Mouse (Mus musculus) intestine, embryonic 16.5 days (tissue): ENCODE measurements around the gene Sppl2b. TPM values are rescaled to one million over a fixed set of nuclear protein-coding genes. Genes with fewer than 3 reads are reported as not detected.
"Not testable (repeated sequence)": the region's sequence is repeated elsewhere in the genome, so short reads cannot be mapped to it uniquely, and the experiment has no call there.

Source experiments
- ATAC-seq: fragments of 200-750 bp; cut with Nextera tagmentation; 2 replicates; pipeline ENCODE4 v1.8.0; 2017; ENCODE audit warnings: moderate TSS enrichment, moderate library complexity
- H3K27ac ChIP-seq: fragments of 300-500 bp; sonication (generic); 2 replicates; pipeline ENCODE4 v1.5.1; 2014; ENCODE audit warnings: mild to moderate bottlenecking, low read length
- H3K27me3 ChIP-seq: fragments of 300-500 bp; sonication (generic); replicated peaks from 2 replicates; pipeline ENCODE4 v1.6.1; 2014; ENCODE audit warnings: low read length, control low read depth, mixed read lengths; ENCODE audit not compliant: control insufficient read depth, insufficient read depth
- H3K36me3 ChIP-seq: fragments of 300-500 bp; sonication (generic); 2 replicates; pipeline ENCODE4 v1.6.1; 2014; ENCODE audit warnings: low read length, control low read depth; ENCODE audit not compliant: control insufficient read depth, insufficient read depth
- H3K4me1 ChIP-seq: fragments of 300-500 bp; sonication (generic); 2 replicates; pipeline ENCODE4 v1.6.1; 2014; ENCODE audit warnings: low read length, control low read depth, mixed read lengths; ENCODE audit not compliant: control insufficient read depth, insufficient read depth
- H3K4me2 ChIP-seq: fragments of 300-500 bp; sonication (generic); 2 replicates; pipeline ENCODE4 v1.6.1; 2014; ENCODE audit warnings: low read depth, low read length, control low read depth
- H3K4me3 ChIP-seq: fragments of 300-500 bp; sonication (generic); 2 replicates; pipeline ENCODE4 v1.5.1; 2014; ENCODE audit warnings: mild to moderate bottlenecking, low read length
- H3K9ac ChIP-seq: fragments of 300-500 bp; sonication (generic); 2 replicates; pipeline ENCODE4 v1.6.1; 2014; ENCODE audit warnings: low read depth, low read length
- H3K9me3 ChIP-seq: fragments of 300-500 bp; sonication (generic); 2 replicates; pipeline ENCODE4 v1.6.1; 2016; ENCODE audit warnings: low read length, control low read depth; ENCODE audit not compliant: control insufficient read depth
- WGBS: fragments of 180-500 bp; shearing (Covaris S2); extraction: QIAGEN DNeasy Blood & Tissue Kit; methylation state at CpG from one replicate; pipeline ENCODE4 v1.1.7; 2014; 5-methylcytosine and 5-hydroxymethylcytosine counted together
- polyA plus RNA-seq: library from polyadenylated mRNA; unstranded; fragments of >200 nt; fragmentation: Nextera tagmentation; extraction: Ambion mirVana; gene quantifications from 2 replicates; pipeline ENCODE4 v1.2.1, GENCODE M21; 2015

Gene Sppl2b
- polyA plus RNA-seq, 1 experiment from 2014 or later, result 36.6 TPM

DNA sequence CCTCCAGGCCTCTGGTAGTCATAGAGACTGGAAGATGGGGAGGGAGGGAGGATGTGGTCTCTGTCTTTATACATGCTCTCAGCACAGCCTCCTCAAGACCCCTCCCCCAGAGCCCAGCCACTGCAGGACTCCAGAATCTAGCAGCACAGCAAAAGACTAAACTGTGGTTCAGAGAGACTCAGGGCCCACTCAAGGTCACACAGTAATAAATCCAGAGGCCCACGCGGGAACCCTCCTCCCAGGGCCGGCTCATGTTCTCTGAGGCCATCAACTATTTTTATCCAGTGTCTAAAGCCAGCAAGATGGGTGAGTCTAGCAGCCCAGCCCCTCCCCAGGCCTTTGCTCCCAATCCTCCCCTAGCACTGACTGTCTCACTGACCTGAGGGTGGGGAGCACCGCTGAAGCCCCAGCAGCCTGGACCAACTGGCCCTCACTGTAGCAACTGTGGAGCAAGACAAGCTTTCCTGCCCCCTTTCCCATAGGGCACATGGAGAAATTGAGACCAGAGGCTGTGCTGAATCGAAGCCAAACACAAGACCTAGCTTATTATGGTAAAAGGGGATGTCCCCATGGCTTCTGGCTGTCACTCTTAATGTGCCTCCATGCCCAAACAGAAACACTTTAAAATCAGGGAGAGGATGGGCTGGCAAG, 42.6 kb upstream of the Sppl2b start:
- WGBS, result 41% methylated on average over 5 of the region's 5 CpGs
- H3K4me1 ChIP-seq, result peaks cover 24% of the 10 kb centered on the region
- no peak overlapping the region for H3K4me2 ChIP-seq
- H3K36me3 ChIP-seq, result no peaks in the 10 kb centered on the region
- H3K27ac ChIP-seq, result no peak overlapping the region
- no peak overlapping the region for H3K4me3 ChIP-seq
- peak overlapping the region; percentile 40; the same call in 1 of the 2 replicates for H3K9ac ChIP-seq
- H3K27me3 ChIP-seq, result 0 out of 2 replicates have a peak, but pooled peaks cover 4% of the 10 kb centered on the region
- no peak for ATAC-seq
- no peaks in the 10 kb centered on the region for H3K9me3 ChIP-seq

DNA sequence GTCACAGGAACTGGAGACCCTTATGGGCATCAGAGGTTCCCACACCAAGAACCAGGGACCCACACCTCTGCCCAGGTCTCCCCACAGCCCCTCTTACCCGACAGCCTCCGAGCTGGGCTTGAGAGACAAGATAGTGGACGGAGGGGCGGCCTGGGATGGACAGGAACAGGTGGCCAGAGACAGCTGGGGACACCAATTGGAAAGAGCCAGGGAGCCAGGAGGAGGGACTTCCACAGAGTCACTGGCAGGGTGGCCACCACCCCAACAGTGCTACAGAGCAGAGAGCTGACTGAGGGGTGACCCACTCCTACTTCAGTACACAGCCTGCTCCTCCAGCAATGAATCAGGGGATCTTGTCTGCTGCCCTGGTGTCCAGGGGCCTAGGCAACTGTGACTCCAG, 41.7 kb upstream of the Sppl2b start, which contains the start of gene Jsrp1:
Jsrp1 (minus strand) TSS at position 133 of the 400 bp plus-strand sequence.
- no peak for ATAC-seq
- H3K9me3 ChIP-seq, result no peaks in the 10 kb centered on the region
- 73% methylated on average over 4 of the region's 4 CpGs for whole genome bisulfite sequencing
- H3K4me3 ChIP-seq, result no peak within 1 kb of the TSS
- H3K27ac ChIP-seq, result no peak within 1 kb of the TSS
- H3K9ac ChIP-seq, result peak within 1 kb of the TSS; percentile 40
- H3K4me1 ChIP-seq, result peaks cover 15% of the 10 kb centered on the region; the same call in 1 of the 2 replicates
- H3K4me2 ChIP-seq, result no peak within 1 kb of the TSS
- no peaks in the 10 kb centered on the region for H3K27me3 ChIP-seq
- no peaks in the 10 kb centered on the region for H3K36me3 ChIP-seq

GRCm38 (mm10) chr10:80814800-80815199, 40.3 kb upstream of the Sppl2b start:
- peaks cover 10% of the 10 kb centered on the region; the same call in 1 of the 2 replicates for H3K4me1 ChIP-seq
- H3K27ac ChIP-seq, result no peak overlapping the region
- H3K9me3 ChIP-seq, result no peaks in the 10 kb centered on the region
- WGBS, result 68% methylated on average over 7 of the region's 7 CpGs
- no peak for ATAC-seq
- no peak overlapping the region for H3K4me2 ChIP-seq
- no peaks in the 10 kb centered on the region for H3K36me3 ChIP-seq
- no peak overlapping the region for H3K9ac ChIP-seq
- no peak overlapping the region for H3K4me3 ChIP-seq
- no peaks in the 10 kb centered on the region for H3K27me3 ChIP-seq

- not testable (repeated sequence) for H3K36me3 ChIP-seq
- WGBS, result 88% methylated on average over 3 of the region's 3 CpGs
These were observed 38.8 kb upstream of the Sppl2b start for GRCm38 (mm10) chr10:80816303-80816702.

GRCm38 (mm10) chr10:80817164-80817563, 37.9 kb upstream of the Sppl2b start:
- peak; percentile 54; the same call in 1 of the 2 replicates for ATAC-seq
- no peaks in the 10 kb centered on the region for H3K36me3 ChIP-seq
- WGBS, result 51% methylated on average over 2 of the region's 2 CpGs
- H3K9ac ChIP-seq, result no peak overlapping the region
- H3K27ac ChIP-seq, result no peak overlapping the region
- peaks cover 5% of the 10 kb centered on the region; the same call in 1 of the 2 replicates for H3K4me1 ChIP-seq
- H3K4me2 ChIP-seq, result no peak overlapping the region
- H3K4me3 ChIP-seq, result no peak overlapping the region
- no peaks in the 10 kb centered on the region for H3K27me3 ChIP-seq
- no peaks in the 10 kb centered on the region for H3K9me3 ChIP-seq

More at GRCm38 (mm10) chr10:80816303-80816702, 38.8 kb upstream of the Sppl2b start:
- H3K9me3 ChIP-seq, H3K27me3 ChIP-seq, H3K27ac ChIP-seq, H3K4me3 ChIP-seq, ATAC-seq, H3K4me1 ChIP-seq, H3K4me2 ChIP-seq, H3K9ac ChIP-seq: not testable (repeated sequence)

DNA sequence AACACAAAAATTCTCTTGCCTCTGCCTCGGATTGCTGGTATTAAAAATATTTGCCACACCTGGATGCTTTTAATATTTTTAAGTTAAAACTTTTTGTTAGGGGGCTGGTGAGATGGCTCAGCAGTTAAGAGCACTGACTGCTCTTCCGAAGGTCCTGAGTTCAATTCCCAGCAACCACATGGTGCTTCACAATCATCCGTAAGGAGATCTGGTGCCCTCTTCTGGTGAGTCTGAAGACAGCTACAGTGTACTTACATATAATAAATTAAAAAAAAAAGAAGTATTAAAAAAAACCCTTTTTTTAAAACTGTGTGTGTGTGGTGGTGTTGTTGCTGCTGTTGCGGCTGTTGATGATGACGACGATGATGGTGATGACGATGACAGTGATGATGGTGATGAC, 37.1 kb upstream of the Sppl2b start:
- H3K9ac ChIP-seq, H3K4me3 ChIP-seq, ATAC-seq, H3K27ac ChIP-seq, H3K4me1 ChIP-seq, H3K27me3 ChIP-seq, H3K4me2 ChIP-seq, H3K9me3 ChIP-seq, H3K36me3 ChIP-seq: not testable (repeated sequence)
- WGBS, result 84% methylated on average over 7 of the region's 7 CpGs

GRCm38 (mm10) chr10:80818599-80819281, 36.3 kb upstream of the Sppl2b start:
- Histone ChIP-seq H3K4me1 (no peaks in the 10 kb centered on the region), H3K27ac (no peak overlapping the region), H3K4me2 (no peak overlapping the region), H3K27me3 (no peaks in the 10 kb centered on the region), H3K9ac (no peak overlapping the region), H3K36me3 (no peaks in the 10 kb centered on the region), H3K9me3 (no peaks in the 10 kb centered on the region), H3K4me3 (no peak overlapping the region)
- WGBS, result 43% methylated on average over 6 of the region's 6 CpGs
- peak; percentile 85 for ATAC-seq

DNA sequence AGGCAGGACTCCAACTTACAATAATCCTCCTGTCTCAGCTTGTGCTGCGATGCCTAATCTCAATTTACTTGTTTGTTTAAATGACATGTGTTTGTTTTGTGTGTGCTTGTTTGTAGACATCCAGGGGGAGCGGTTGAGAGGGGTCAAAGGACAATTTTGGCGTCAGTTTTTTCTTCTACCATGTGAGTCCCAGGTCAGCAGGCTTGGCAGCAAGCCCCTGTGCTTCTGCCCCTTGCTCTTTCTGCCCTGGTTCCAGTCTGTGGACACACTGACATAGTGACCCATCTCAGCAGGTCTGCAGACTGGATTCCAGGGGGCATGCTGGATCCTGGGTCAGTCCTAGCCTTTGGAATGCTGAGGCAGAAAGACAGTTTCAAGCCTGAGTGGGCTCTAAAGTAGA, 35.7 kb upstream of the Sppl2b start:
- Histone ChIP-seq H3K27ac (no peak overlapping the region), H3K9ac (no peak overlapping the region), H3K4me1 (no peaks in the 10 kb centered on the region), H3K4me3 (no peak overlapping the region), H3K9me3 (no peaks in the 10 kb centered on the region), H3K36me3 (no peaks in the 10 kb centered on the region), H3K4me2 (no peak overlapping the region), H3K27me3 (no peaks in the 10 kb centered on the region)
- WGBS, result 27% methylated on average over 3 of the region's 3 CpGs
- ATAC-seq, result no peak

DNA sequence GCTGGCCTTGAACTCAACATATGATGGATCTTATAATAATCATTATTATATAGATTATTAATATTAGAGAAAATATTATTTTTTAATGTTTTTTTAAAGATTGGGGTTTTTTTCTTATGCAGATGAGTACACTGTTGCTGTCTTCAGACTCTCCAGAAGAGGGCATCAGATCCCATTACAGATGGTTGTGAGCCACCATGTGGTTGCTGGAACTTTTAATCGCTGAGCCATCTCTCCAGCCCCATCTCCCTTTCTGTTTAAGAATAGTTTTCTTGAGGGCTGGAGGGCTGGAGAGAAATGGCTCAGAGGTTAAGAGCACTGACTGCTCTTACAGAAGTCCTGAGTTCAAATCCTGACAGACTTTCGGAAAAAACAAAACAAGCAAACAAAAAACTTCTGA, 33.1 kb upstream of the Sppl2b start:
- no peak for ATAC-seq
- no peaks in the 10 kb centered on the region for H3K4me1 ChIP-seq
- no peaks in the 10 kb centered on the region for H3K36me3 ChIP-seq
- H3K9me3 ChIP-seq, result no peaks in the 10 kb centered on the region
- H3K9ac ChIP-seq, result no peak overlapping the region
- H3K4me3 ChIP-seq, result no peak overlapping the region
- H3K4me2 ChIP-seq, result no peak overlapping the region
- H3K27ac ChIP-seq, result no peak overlapping the region
- 45% methylated on average over 2 of the region's 2 CpGs for WGBS
- no peaks in the 10 kb centered on the region for H3K27me3 ChIP-seq
